Mouse (Mus musculus) ES-E14 (cell line): ENCODE measurements at regions not wholly inside any gene's neighbourhood (a gene's known extent, or its start where the extent isn't known, plus 50 kb on each side); places are given as distances from the start of the nearest gene placed in this dataset.

Source experiments
- DNase-seq: peaks from one replicate; pipeline ENCODE4 v3.0.0-alpha.2; 2013; ENCODE audit warnings: low read depth, low spot score
- H3K27ac ChIP-seq: 2 replicates; pipeline ENCODE4 v1.5.1; 2012; ENCODE audit warnings: low read depth, mild to moderate bottlenecking, low read length, moderate library complexity, mixed read lengths; ENCODE audit not compliant: poor library complexity, insufficient read depth, severe bottlenecking
- H3K36me3 ChIP-seq: 2 replicates; pipeline ENCODE4 v1.6.1; 2012; ENCODE audit warnings: mild to moderate bottlenecking, low read length, moderate library complexity, mixed read lengths; ENCODE audit not compliant: control insufficient read depth, poor library complexity, insufficient read depth, severe bottlenecking
- H3K4me1 ChIP-seq, 2 experiments: fragments of 150-350 bp in 1 of 2; sonication (generic) in 1 of 2; 2 replicates each; pipeline ENCODE4 v1.6.1; 2012; ENCODE audit warnings: low read length in 2 of 2, mild to moderate bottlenecking in 1 of 2, mixed read lengths in 1 of 2; ENCODE audit not compliant: control insufficient read depth in 2 of 2, insufficient read depth in 2 of 2, poor library complexity in 1 of 2
- H3K4me3 ChIP-seq, 2 experiments: fragments of 150-350 bp in 1 of 2; sonication (generic) in 1 of 2; 2 replicates each; pipeline ENCODE4 v1.5.1; 2012; ENCODE audit warnings: low read length in 2 of 2, low read depth in 1 of 2, mild to moderate bottlenecking in 1 of 2, mixed read lengths in 1 of 2; ENCODE audit not compliant: insufficient read depth in 1 of 2, poor library complexity in 1 of 2, severe bottlenecking in 1 of 2
- H3K9ac ChIP-seq: 2 replicates; pipeline ENCODE4 v1.6.1; 2012; ENCODE audit warnings: low read depth, mild to moderate bottlenecking, low read length, mixed read lengths; ENCODE audit not compliant: poor library complexity, insufficient read depth, severe bottlenecking
- H3K9me3 ChIP-seq: fragments of 150-350 bp; sonication (generic); 2 replicates; pipeline ENCODE4 v1.6.1; 2012; ENCODE audit warnings: low read depth, mild to moderate bottlenecking, low read length; ENCODE audit not compliant: control insufficient read depth, insufficient read depth
- CHD2 ChIP-seq: IDR thresholded peaks from 2 replicates; pipeline ENCODE4 v1.6.1; 2014; ENCODE audit warnings: mild to moderate bottlenecking, low read depth, low read length, inconsistent platforms
- HCFC1 ChIP-seq: IDR thresholded peaks from 2 replicates; pipeline ENCODE4 v1.6.1; 2012; ENCODE audit warnings: low read length, inconsistent platforms, borderline replicate concordance; ENCODE audit not compliant: insufficient read depth
- MAFK ChIP-seq: IDR thresholded peaks from 2 replicates; pipeline ENCODE4 v1.6.1; 2014; ENCODE audit warnings: mild to moderate bottlenecking, low read depth, low read length, inconsistent platforms; ENCODE audit not compliant: insufficient read depth
- ZC3H11A ChIP-seq: IDR thresholded peaks from 2 replicates; pipeline ENCODE4 v1.6.1; 2012; ENCODE audit warnings: low read depth, mild to moderate bottlenecking, inconsistent platforms, low read length, borderline replicate concordance
- ZNF384 ChIP-seq: IDR thresholded peaks from 2 replicates; pipeline ENCODE4 v1.6.1; 2012; ENCODE audit warnings: low read depth, low read length, inconsistent platforms
- in situ Hi-C, 2 experiments: fragments of 600-800 bp; cut with MboI; formaldehyde crosslinking; loops; one replicate each; pipeline ENCODE4 v1.15.1; 2025; ENCODE audit warnings: low sequenced_read_pairs in 2 of 2, inconsistent platforms in 1 of 2; ENCODE audit not compliant: unreplicated experiment in 2 of 2

DNA sequence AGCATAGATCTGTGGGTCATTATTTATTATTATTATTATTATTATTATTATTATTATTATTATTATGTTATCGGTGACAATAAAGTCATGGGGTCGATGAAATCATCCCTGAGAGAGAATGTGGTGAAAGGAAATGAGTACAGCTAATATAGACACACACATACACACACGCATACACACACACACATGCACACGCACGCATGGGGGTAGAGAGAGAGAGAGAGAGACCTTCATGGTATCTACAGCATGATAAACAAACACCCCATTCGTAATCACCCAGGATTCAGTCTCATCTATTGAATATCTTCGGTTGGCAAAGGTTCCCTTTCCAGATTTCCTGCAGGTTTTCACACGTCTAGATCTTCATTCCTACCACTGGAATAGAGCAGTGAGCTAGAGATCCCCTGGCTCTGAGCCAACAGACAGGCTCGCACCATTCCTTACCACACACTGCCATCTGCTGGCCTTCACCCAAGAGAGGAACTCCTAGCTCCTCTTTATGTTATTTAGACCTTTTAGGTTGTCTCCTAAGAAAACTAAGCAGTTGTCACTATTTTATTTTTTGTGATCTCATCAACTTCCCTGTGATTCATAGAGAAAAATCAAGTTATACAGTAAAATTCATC is 171.2 kb upstream of the Zpld1 start:
- TF ChIP-seq ZNF384, result no peak
- TF ChIP-seq ZC3H11A, result peak; percentile 56; the same call in 1 of the 2 replicates
- no peak for TF ChIP-seq CHD2
- TF ChIP-seq MAFK, result no peak
- peak; percentile 67 for DNase-seq
- no peaks in the 10 kb centered on the region for H3K9me3 ChIP-seq
- no peaks in the 10 kb centered on the region for H3K4me1 ChIP-seq
- no peak overlapping the region for H3K27ac ChIP-seq
- no peaks in the 10 kb centered on the region for H3K36me3 ChIP-seq
- no peak overlapping the region for H3K4me3 ChIP-seq
- H3K9ac ChIP-seq, result no peak overlapping the region
- in situ Hi-C loops, result no loop called here

DNA sequence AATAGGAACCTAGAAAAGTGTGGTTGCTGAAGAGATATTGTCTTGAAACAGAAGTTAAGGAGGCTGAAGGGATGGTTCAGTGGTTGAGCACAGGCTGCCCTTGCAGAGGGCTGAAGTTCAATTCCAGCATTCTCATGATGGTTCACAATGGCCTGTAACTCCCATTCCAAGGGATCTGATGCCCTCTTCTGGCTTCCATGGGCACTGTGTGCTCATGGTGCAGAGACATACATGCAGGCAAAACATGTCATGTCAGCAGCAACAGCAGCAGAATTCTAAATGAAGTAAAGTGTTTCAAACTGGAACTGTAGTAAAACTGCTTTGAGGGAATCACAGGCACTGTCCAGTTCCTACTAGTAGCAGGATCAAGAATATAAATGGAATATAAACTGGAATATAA is 162.7 kb upstream of the Zpld1 start:
- no peak overlapping the region for H3K9ac ChIP-seq
- no peak overlapping the region for H3K27ac ChIP-seq
- TF ChIP-seq MAFK, result 0 out of 2 replicates have a peak, but pooled peaks have one; percentile 22
- TF ChIP-seq HCFC1, result no peak
- no peaks in the 10 kb centered on the region for H3K9me3 ChIP-seq
- no peaks in the 10 kb centered on the region for H3K4me1 ChIP-seq
- in situ Hi-C loops, result no loop called here
- no peaks in the 10 kb centered on the region for H3K36me3 ChIP-seq
- no peak overlapping the region for H3K4me3 ChIP-seq
- DNase-seq, result peak; percentile 12

DNA sequence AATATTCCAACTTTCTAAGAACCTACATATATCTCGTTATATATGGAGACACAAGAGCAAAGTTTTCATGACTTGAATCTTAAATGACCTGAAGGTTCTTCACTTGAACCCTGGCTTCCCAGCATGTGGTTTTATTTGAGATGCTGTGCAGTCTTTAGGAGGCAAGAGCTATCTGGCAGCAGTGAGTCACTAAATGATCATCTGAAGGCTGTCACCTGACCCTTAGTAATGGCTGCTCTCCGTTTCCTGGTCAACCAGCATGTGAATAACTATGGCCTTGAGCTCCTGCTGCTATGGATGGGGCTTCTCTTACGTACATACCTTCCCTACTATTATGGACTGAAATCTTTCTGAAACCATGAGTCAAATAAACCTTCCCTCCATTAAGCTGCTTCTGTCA is 149.8 kb upstream of the Zpld1 start:
- H3K4me1 ChIP-seq, result no peaks in the 10 kb centered on the region
- no peak overlapping the region for H3K9ac ChIP-seq
- TF ChIP-seq ZNF384 (no peak), MAFK (no peak), ZC3H11A (no peak), CHD2 (no peak)
- no peak for DNase-seq
- no peak overlapping the region for H3K4me3 ChIP-seq
- no peak overlapping the region for H3K27ac ChIP-seq
- no peaks in the 10 kb centered on the region for H3K36me3 ChIP-seq
- H3K9me3 ChIP-seq, result no peaks in the 10 kb centered on the region
- in situ Hi-C loops, result no loop called here

DNA sequence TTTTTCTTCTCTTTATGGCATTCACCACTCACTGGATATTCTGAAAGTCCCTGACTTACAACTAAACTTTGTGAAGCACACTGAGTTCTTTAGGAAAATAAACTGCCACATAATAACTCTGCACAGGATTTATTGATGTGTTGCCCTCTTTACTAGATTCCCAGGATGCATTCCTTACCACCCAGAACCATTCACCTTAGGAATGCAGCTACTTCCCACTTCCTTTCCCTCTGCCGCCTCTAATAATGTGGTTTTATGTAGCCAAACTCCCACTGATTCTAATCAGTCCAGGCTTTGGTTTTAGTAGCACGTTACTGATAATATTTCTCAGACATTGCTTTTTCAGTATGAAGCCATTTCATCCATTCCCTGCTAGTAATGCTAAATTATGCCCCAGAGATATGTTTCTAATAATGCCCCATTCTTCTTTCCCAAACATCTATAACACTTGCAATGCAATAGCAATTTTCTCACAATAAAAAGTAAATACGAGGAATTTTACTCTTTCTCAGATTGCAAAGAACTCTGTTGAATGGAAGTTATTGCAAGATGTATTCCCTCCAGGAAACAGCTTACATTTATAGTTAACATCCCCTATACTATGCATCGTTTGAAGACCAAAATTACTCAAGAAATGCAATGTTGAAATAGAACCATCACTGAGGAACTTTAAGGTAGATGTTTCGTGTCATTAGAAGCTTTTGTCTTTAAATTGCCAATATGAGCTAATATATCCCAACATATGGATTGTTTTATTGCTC is 145.2 kb upstream of the Zpld1 start:
- TF ChIP-seq HCFC1, result no peak
- no peak for TF ChIP-seq ZC3H11A
- no peak for TF ChIP-seq MAFK
- no peak for DNase-seq
- Histone ChIP-seq H3K4me3 (no peak overlapping the region), H3K9ac (no peak overlapping the region), H3K9me3 (no peaks in the 10 kb centered on the region), H3K27ac (no peak overlapping the region), H3K4me1 (no peaks in the 10 kb centered on the region), H3K36me3 (no peaks in the 10 kb centered on the region)
- in situ Hi-C loops, result no loop called here
